Mouse (Mus musculus): ENCODE results near the gene Dynlrb1.

- no peak for TF ChIP-seq CTCF (IDR thresholded peaks at IDR 0.05; ENCODE audit: borderline replicate concordance, insufficient read depth, low read depth, low read length)
- TF ChIP-seq POLR2A (IDR thresholded peaks at IDR 0.05; ENCODE audit: borderline replicate concordance, insufficient read depth, low read length), result no peak
Measured at GRCm38 (mm10) chr2:155290066-155290465, 53.7 kb downstream of the Dynlrb1 start.

Data from cerebellum, adult 2 months (tissue).